Mouse (Mus musculus) stomach, embryonic 16.5 days (tissue): Measurements from ENCODE around the gene Dydc1. TPM values are rescaled to one million over a fixed set of nuclear protein-coding genes. Genes with fewer than 3 reads are reported as not detected.

Experiments used
- ATAC-seq: fragments of 200-750 bp; cut with Nextera tagmentation; 2 replicates; pipeline ENCODE4 v1.8.0; 2017; ENCODE audit warnings: moderate number of reproducible peaks, moderate TSS enrichment; ENCODE audit not compliant: insufficient read depth, low FRiP score
- H3K27ac ChIP-seq: fragments of 300-500 bp; sonication (generic); 2 replicates; pipeline ENCODE4 v1.5.1; 2014; ENCODE audit warnings: low read length
- H3K27me3 ChIP-seq: fragments of 300-500 bp; sonication (generic); 2 replicates; pipeline ENCODE4 v1.6.1; 2014; ENCODE audit warnings: low read length, control low read depth, mixed read lengths; ENCODE audit not compliant: control insufficient read depth, insufficient read depth
- H3K36me3 ChIP-seq: fragments of 300-500 bp; sonication (generic); 2 replicates; pipeline ENCODE4 v1.6.1; 2014; ENCODE audit warnings: low read length; ENCODE audit not compliant: control insufficient read depth, insufficient read depth
- H3K4me1 ChIP-seq: fragments of 300-500 bp; sonication (generic); 2 replicates; pipeline ENCODE4 v1.6.1; 2014; ENCODE audit warnings: low read length, control low read depth, mixed read lengths; ENCODE audit not compliant: control insufficient read depth, insufficient read depth
- H3K4me2 ChIP-seq: fragments of 300-500 bp; sonication (generic); 2 replicates; pipeline ENCODE4 v1.6.1; 2014; ENCODE audit warnings: low read depth, low read length, mixed read lengths
- H3K4me3 ChIP-seq: fragments of 300-500 bp; sonication (generic); replicated peaks from 2 replicates; pipeline ENCODE4 v1.5.1; 2014; ENCODE audit warnings: mild to moderate bottlenecking, low read length
- H3K9ac ChIP-seq: fragments of 300-500 bp; sonication (generic); 2 replicates; pipeline ENCODE4 v1.6.1; 2014; ENCODE audit warnings: low read length
- H3K9me3 ChIP-seq: fragments of 300-500 bp; sonication (generic); replicated peaks from 2 replicates; pipeline ENCODE4 v1.6.1; 2016; ENCODE audit warnings: low read length, control low read depth; ENCODE audit not compliant: control insufficient read depth
- WGBS: fragments of 180-500 bp; shearing (Covaris S2); extraction: QIAGEN DNeasy Blood & Tissue Kit; methylation state at CpG from one replicate; pipeline ENCODE4 v1.1.7; 2014; 5-methylcytosine and 5-hydroxymethylcytosine counted together
- polyA plus RNA-seq: library from polyadenylated mRNA; unstranded; fragments of >200 nt; fragmentation: Nextera tagmentation; extraction: Ambion mirVana; gene quantifications from 2 replicates; pipeline ENCODE4 v1.2.1, GENCODE M21; 2015

Dydc1 gene
- not detected in 2 replicates for polyA plus RNA-seq

- WGBS: 10% methylated on average over 23 of the region's 23 CpGs
- Histone ChIP-seq H3K4me2 (peak within 1 kb of the TSS; percentile 69), H3K27ac (no peak within 1 kb of the TSS), H3K36me3 (no peaks in the 10 kb centered on the region), H3K9me3 (no peaks in the 10 kb centered on the region), H3K4me3 (peak within 1 kb of the TSS; percentile 49), H3K27me3 (no peaks in the 10 kb centered on the region), H3K9ac (0 out of 2 replicates have a peak within 1 kb of the TSS, but pooled peaks have one; percentile 26), H3K4me1 (peaks cover 5% of the 10 kb centered on the region)
- ATAC-seq: peak; percentile 75
Measured at GRCm38 (mm10) chr14:41072229-41072943, at the start of gene Dydc1. Gene Dydc1 (plus strand): TSS chr14:41072911.

- no peak overlapping the region for H3K4me3 ChIP-seq
- H3K9me3 ChIP-seq: no peaks in the 10 kb centered on the region
- no peak overlapping the region for H3K27ac ChIP-seq
- no peak; the same call in 1 of the 2 replicates for ATAC-seq
- no peaks in the 10 kb centered on the region for H3K4me1 ChIP-seq
- H3K27me3 ChIP-seq: no peaks in the 10 kb centered on the region
- no peak overlapping the region for H3K9ac ChIP-seq
- 71% methylated on average over 2 of the region's 2 CpGs for WGBS
- H3K36me3 ChIP-seq: no peaks in the 10 kb centered on the region
- H3K4me2 ChIP-seq: no peak overlapping the region
Measured at GRCm38 (mm10) chr14:41025087-41025486, 47.6 kb upstream of the Dydc1 start.

- H3K4me1 ChIP-seq: no peaks in the 10 kb centered on the region
- WGBS: 48% methylated on average over 7 of the region's 7 CpGs
- no peak overlapping the region for H3K27ac ChIP-seq
- no peak overlapping the region for H3K4me2 ChIP-seq
- no peaks in the 10 kb centered on the region for H3K9me3 ChIP-seq
- no peaks in the 10 kb centered on the region for H3K27me3 ChIP-seq
- H3K36me3 ChIP-seq: no peaks in the 10 kb centered on the region
- ATAC-seq: peak; percentile 47; the same call in 1 of the 2 replicates
- H3K4me3 ChIP-seq: no peak overlapping the region
- H3K9ac ChIP-seq: no peak overlapping the region
Measured at GRCm38 (mm10) chr14:41025594-41026284, 47.0 kb upstream of the Dydc1 start.

GRCm38 (mm10) chr14:41029303-41029702 lies 43.4 kb upstream of the Dydc1 start:
- Histone ChIP-seq H3K27ac (no peak overlapping the region), H3K4me1 (no peaks in the 10 kb centered on the region), H3K4me3 (no peak overlapping the region), H3K9ac (no peak overlapping the region), H3K9me3 (no peaks in the 10 kb centered on the region), H3K27me3 (no peaks in the 10 kb centered on the region), H3K4me2 (no peak overlapping the region), H3K36me3 (no peaks in the 10 kb centered on the region)
- ATAC-seq: no peak
- WGBS: 75% methylated on average over 4 of the region's 4 CpGs

GRCm38 (mm10) chr14:41030989-41031513 lies 41.7 kb upstream of the Dydc1 start:
- Histone ChIP-seq H3K27ac (no peak overlapping the region), H3K27me3 (no peaks in the 10 kb centered on the region), H3K4me3 (no peak overlapping the region), H3K36me3 (no peaks in the 10 kb centered on the region), H3K4me1 (no peaks in the 10 kb centered on the region), H3K9me3 (no peaks in the 10 kb centered on the region), H3K9ac (no peak overlapping the region), H3K4me2 (no peak overlapping the region)
- WGBS: 82% methylated on average over 6 of the region's 6 CpGs
- ATAC-seq: no peak

GRCm38 (mm10) chr14:41033135-41034110 lies 39.3 kb upstream of the Dydc1 start:
- ATAC-seq: no peak
- no peaks in the 10 kb centered on the region for H3K27me3 ChIP-seq
- H3K4me3 ChIP-seq: no peak overlapping the region
- H3K4me1 ChIP-seq: no peaks in the 10 kb centered on the region
- no peaks in the 10 kb centered on the region for H3K9me3 ChIP-seq
- 0 out of 2 replicates have a peak overlapping the region, but pooled peaks have one; percentile 9 for H3K9ac ChIP-seq
- 51% methylated on average over 13 of the region's 13 CpGs for WGBS
- H3K27ac ChIP-seq: no peak overlapping the region
- no peaks in the 10 kb centered on the region for H3K36me3 ChIP-seq
- H3K4me2 ChIP-seq: peak overlapping the region; percentile 25; the same call in 1 of the 2 replicates

- no peaks in the 10 kb centered on the region for H3K27me3 ChIP-seq
Measured at GRCm38 (mm10) chr14:41035146-41035798, 37.4 kb upstream of the Dydc1 start.

GRCm38 (mm10) chr14:41047402-41047801 lies 25.3 kb upstream of the Dydc1 start:
- no peaks in the 10 kb centered on the region for H3K27me3 ChIP-seq
- no peaks in the 10 kb centered on the region for H3K9me3 ChIP-seq
- no peak overlapping the region for H3K9ac ChIP-seq
- no peaks in the 10 kb centered on the region for H3K36me3 ChIP-seq
- no peak overlapping the region for H3K4me3 ChIP-seq
- no peak overlapping the region for H3K4me2 ChIP-seq
- WGBS: 80% methylated on average over 2 of the region's 2 CpGs
- ATAC-seq: no peak
- no peak overlapping the region for H3K27ac ChIP-seq
- H3K4me1 ChIP-seq: no peaks in the 10 kb centered on the region

More at GRCm38 (mm10) chr14:41035146-41035798, 37.4 kb upstream of the Dydc1 start:
- Histone ChIP-seq H3K27ac (no peak overlapping the region), H3K4me2 (no peak overlapping the region), H3K4me3 (no peak overlapping the region), H3K9me3 (no peaks in the 10 kb centered on the region), H3K36me3 (no peaks in the 10 kb centered on the region), H3K9ac (no peak overlapping the region), H3K4me1 (no peaks in the 10 kb centered on the region)
- WGBS: 28% methylated on average over 6 of the region's 6 CpGs
- no peak for ATAC-seq
